Mouse (Mus musculus): Measurements from ENCODE around the gene Col6a4.

Col6a4 gene

GRCm38 (mm10) chr9:106071651-106072050 lies 24.9 kb downstream of the Col6a4 start:
- DNase-seq, result no peak

GRCm38 (mm10) chr9:106053446-106053845 lies 43.1 kb downstream of the Col6a4 start:
- no peak for DNase-seq

- DNase-seq, result no peak
These were observed 52.6 kb downstream of the Col6a4 start for GRCm38 (mm10) chr9:106043921-106044503.

GRCm38 (mm10) chr9:106039915-106040659 lies 56.5 kb downstream of the Col6a4 start:
- no peak for DNase-seq

GRCm38 (mm10) chr9:106039276-106039675 lies 57.3 kb downstream of the Col6a4 start:
- no peak for DNase-seq

- DNase-seq, result peak; percentile 62
These were observed 57.7 kb downstream of the Col6a4 start for GRCm38 (mm10) chr9:106038865-106039264.

- DNase-seq, result no peak
These were observed 80.9 kb downstream of the Col6a4 start for GRCm38 (mm10) chr9:106015666-106016065.

GRCm38 (mm10) chr9:106013139-106013538 lies 83.4 kb downstream of the Col6a4 start:
- no peak for DNase-seq

- DNase-seq, result no peak
These were observed 98.6 kb downstream of the Col6a4 start for GRCm38 (mm10) chr9:105997955-105998354.

- DNase-seq, result no peak
These were observed 104.2 kb downstream of the Col6a4 start for GRCm38 (mm10) chr9:105992425-105992824.

GRCm38 (mm10) chr9:105990099-105990498 lies 106.5 kb downstream of the Col6a4 start:
- no peak for DNase-seq

GRCm38 (mm10) chr9:105989468-105989867 lies 107.1 kb downstream of the Col6a4 start:
- DNase-seq, result no peak

GRCm38 (mm10) chr9:105988096-105988495 lies 108.5 kb downstream of the Col6a4 start:
- peak; percentile 5 for DNase-seq

GRCm38 (mm10) chr9:105984931-105985519 lies 111.6 kb downstream of the Col6a4 start:
- no peak for DNase-seq

GRCm38 (mm10) chr9:105978479-105978878 lies 118.1 kb downstream of the Col6a4 start:
- no peak for DNase-seq

- DNase-seq, result no peak
These were observed 119.7 kb downstream of the Col6a4 start for GRCm38 (mm10) chr9:105976871-105977270.

- DNase-seq, result no peak
These were observed 120.3 kb downstream of the Col6a4 start for GRCm38 (mm10) chr9:105976314-105976713.

- no peak for DNase-seq
These were observed 122.8 kb downstream of the Col6a4 start for GRCm38 (mm10) chr9:105973736-105974135.

GRCm38 (mm10) chr9:105972031-105972430 lies 124.6 kb downstream of the Col6a4 start:
- DNase-seq, result no peak

- DNase-seq, result no peak
These were observed 125.2 kb downstream of the Col6a4 start for GRCm38 (mm10) chr9:105971351-105971894.

- no peak for DNase-seq
These were observed 125.7 kb downstream of the Col6a4 start for GRCm38 (mm10) chr9:105970901-105971300.

- DNase-seq, result no peak
These were observed 128.6 kb downstream of the Col6a4 start for GRCm38 (mm10) chr9:105967976-105968375.

- DNase-seq, result peak; percentile 69
These were observed 136.1 kb downstream of the Col6a4 start, which contains the start of gene Col6a5 for GRCm38 (mm10) chr9:105960533-105960932. Gene Col6a5, minus strand, starts transcription at chr9:105960643.

- no peak for DNase-seq
These were observed 137.5 kb downstream of the Col6a4 start for GRCm38 (mm10) chr9:105959116-105959515.

All from kidney, postnatal 14 days (tissue).